Comparison of ENCODE assay signal across 40 mouse cellular contexts in genomic region chr3:146097861-146098260, GRCm38 (mm10). TPM values are rescaled to one million over a fixed set of nuclear protein-coding genes. Genes with fewer than 3 reads are reported as not detected.
"Had no signal": no experiment of that assay in that cellular context is flagged by ENCODE, and none has a peak within 500 bp of the region (broad histone marks: within the 10 kb centered on the region; RNA-seq: fewer than 3 reads in every experiment).

No protein-coding gene starts in this region.

- DNase-seq: forebrain, postnatal 0 days; gastrocnemius, adult 2 months; gastrocnemius, postnatal 10 days; gastrocnemius, postnatal 25 days; heart, postnatal 10 days; heart, postnatal 4 days; kidney, adult 18-20 months; kidney, adult 8-10 months; kidney, postnatal 14 days; kidney, postnatal 36 days; layer of hippocampus, adult 9-11 months; layer of hippocampus, postnatal 36 days; left cerebral cortex, postnatal 4 days had no signal

- H3K4me1 ChIP-seq: heart, embryonic 10.5 days; hindbrain, embryonic 10.5 days; hindbrain, embryonic 12.5 days; intestine, embryonic 15.5 days; kidney, embryonic 15.5 days; limb, embryonic 13.5 days; limb, embryonic 15.5 days had no signal

- H3K36me3 ChIP-seq: heart, embryonic 10.5 days; heart, embryonic 12.5 days; hindbrain, embryonic 10.5 days; hindbrain, embryonic 12.5 days; intestine, embryonic 15.5 days; kidney, embryonic 15.5 days; limb, embryonic 13.5 days; limb, embryonic 15.5 days had no signal

- ATAC-seq: forebrain, postnatal 0 days; hindbrain, embryonic 16.5 days; inflammation-experienced regulatory T-cells, adult 6 months; intestine, embryonic 15.5 days; intestine, postnatal 0 days had no signal

- H3K9me3 ChIP-seq: heart, embryonic 10.5 days; hindbrain, embryonic 12.5 days; intestine, embryonic 15.5 days; kidney, embryonic 15.5 days; limb, embryonic 13.5 days had no signal

- H3K4me3 ChIP-seq: gastrocnemius, adult 2 months; heart, embryonic 10.5 days; heart, embryonic 12.5 days; hindbrain, embryonic 10.5 days; hindbrain, embryonic 12.5 days; intestine, embryonic 15.5 days; kidney, embryonic 15.5 days; limb, embryonic 13.5 days; limb, embryonic 15.5 days had no signal

- H3K27me3 ChIP-seq: heart, embryonic 12.5 days; hindbrain, embryonic 12.5 days; intestine, embryonic 15.5 days; kidney, embryonic 15.5 days; limb, embryonic 13.5 days; limb, embryonic 15.5 days had no signal

- H3K27ac ChIP-seq: gastrocnemius, adult 2 months; heart, embryonic 10.5 days; hindbrain, embryonic 10.5 days; hindbrain, embryonic 12.5 days; hindbrain, embryonic 14.5 days; intestine, embryonic 15.5 days; kidney, embryonic 15.5 days; kidney, postnatal 0 days; limb, embryonic 13.5 days; limb, embryonic 15.5 days had no signal

- H3K9ac ChIP-seq: forebrain, postnatal 0 days; heart, embryonic 12.5 days; hindbrain, embryonic 12.5 days; hindbrain, embryonic 14.5 days; intestine, embryonic 15.5 days; kidney, embryonic 15.5 days; limb, embryonic 13.5 days; limb, embryonic 15.5 days had no signal

RNA-seq across cellular contexts. Expression of gene Wdr63, which starts 10.1 kb away (rescaled TPM):
- total RNA-seq: gastrocnemius, adult 2 months; gastrocnemius, postnatal 10 days; gastrocnemius, postnatal 25 days; gastrocnemius, postnatal 4 days; granulocyte monocyte progenitor cell, adult 5-6 weeks; heart, adult 8-10 months; heart, postnatal 10 days; heart, postnatal 25 days had no signal
- polyA plus RNA-seq: heart, embryonic 12.5 days; heart, embryonic 14.5 days; limb, embryonic 11.5 days; limb, embryonic 15.5 days had no signal

RNA-seq across cellular contexts. Expression of gene Mcoln3, which starts 19.4 kb away (rescaled TPM):
- total RNA-seq: gastrocnemius, adult 2 months; gastrocnemius, postnatal 10 days; gastrocnemius, postnatal 25 days; granulocyte monocyte progenitor cell, adult 5-6 weeks; heart, adult 8-10 months; heart, postnatal 10 days; heart, postnatal 25 days; layer of hippocampus, adult 18-20 months; layer of hippocampus, adult 8-10 months; layer of hippocampus, postnatal 36 days; left cerebral cortex, adult 18-20 months; left cerebral cortex, adult 8-10 months; left cerebral cortex, postnatal 10 days; left cerebral cortex, postnatal 25 days; liver, adult 2 months had no signal
- polyA plus RNA-seq: liver, adult 2 months had no signal

RNA-seq across cellular contexts. Expression of gene Mcoln2, which starts 51.8 kb away (rescaled TPM):
- total RNA-seq: layer of hippocampus, adult 18-20 months; layer of hippocampus, postnatal 14 days; layer of hippocampus, postnatal 36 days; left cerebral cortex, adult 18-20 months; left cerebral cortex, adult 8-10 months; left cerebral cortex, postnatal 25 days; left cerebral cortex, postnatal 4 days had no signal
